Mouse (Mus musculus) MEL (cell line): ENCODE measurements around the gene Txndc17. TPM values are rescaled to one million over a fixed set of nuclear protein-coding genes. Genes with fewer than 3 reads are reported as not detected.
A peak's percentile ranks its signal among the peaks of the same experiment; 100 is the strongest.

ENCODE experiments used
- DNase-seq: peaks from one replicate; pipeline ENCODE4 v3.0.0; 2011; ENCODE audit warnings: low read depth, low spot score
- H3K27ac ChIP-seq: 2 replicates; pipeline ENCODE4 v1.5.1; 2012; ENCODE audit warnings: low read depth, mild to moderate bottlenecking, control low read depth, low read length, moderate library complexity; ENCODE audit not compliant: control insufficient read depth
- H3K27me3 ChIP-seq, 2 experiments: fragments of 150-350 bp in 1 of 2; sonication (generic) in 1 of 2; 2 replicates each; pipeline ENCODE4 v1.6.1; 2012; ENCODE audit warnings: low read length in 2 of 2, mild to moderate bottlenecking in 2 of 2, improper control_type of control experiment in 1 of 2, moderate library complexity in 1 of 2; ENCODE audit not compliant: insufficient read depth in 2 of 2, control insufficient read depth in 1 of 2
- H3K36me3 ChIP-seq, 2 experiments: 2 replicates each; pipeline ENCODE4 v1.6.1; 2012 to 2014; ENCODE audit warnings: low read length in 2 of 2, improper control_type of control experiment in 1 of 2, inconsistent platforms in 1 of 2, mild to moderate bottlenecking in 1 of 2; ENCODE audit not compliant: insufficient read depth in 2 of 2, control insufficient read depth in 1 of 2
- H3K4me1 ChIP-seq, 2 experiments: fragments of 150-350 bp in 1 of 2; sonication (generic) in 1 of 2; 2 replicates each; pipeline ENCODE4 v1.6.1; 2012; ENCODE audit warnings: low read length in 2 of 2, improper control_type of control experiment in 1 of 2, mild to moderate bottlenecking in 1 of 2; ENCODE audit not compliant: insufficient read depth in 2 of 2, control insufficient read depth in 1 of 2
- H3K4me3 ChIP-seq, 2 experiments: fragments of 150-350 bp in 1 of 2; sonication (generic) in 1 of 2; 2 replicates each; pipeline ENCODE4 v1.5.1; 2012; ENCODE audit warnings: low read depth in 2 of 2, low read length in 2 of 2, mild to moderate bottlenecking in 2 of 2, moderate library complexity in 2 of 2, control low read depth in 1 of 2, improper control_type of control experiment in 1 of 2; ENCODE audit not compliant: control insufficient read depth in 1 of 2, insufficient read depth in 1 of 2
- H3K79me2 ChIP-seq: 2 replicates; pipeline ENCODE4 v1.6.1; 2012; ENCODE audit warnings: mild to moderate bottlenecking, low read length, moderate library complexity; ENCODE audit not compliant: control insufficient read depth, poor library complexity, insufficient read depth
- H3K9ac ChIP-seq: 2 replicates; pipeline ENCODE4 v1.6.1; 2012; ENCODE audit warnings: low read depth, mild to moderate bottlenecking, control low read depth, low read length, moderate library complexity; ENCODE audit not compliant: control insufficient read depth, poor library complexity, severe bottlenecking
- H3K9me3 ChIP-seq: fragments of 150-350 bp; sonication (generic); replicated peaks from 2 replicates; pipeline ENCODE4 v1.6.1; 2012; ENCODE audit warnings: mild to moderate bottlenecking, low read length, improper control_type of control experiment, moderate library complexity; ENCODE audit not compliant: insufficient read depth
- CHD2 ChIP-seq: IDR thresholded peaks from 2 replicates; pipeline ENCODE4 v1.6.1; 2011; ENCODE audit warnings: low read length, improper control_type of control experiment
- CTCF ChIP-seq, 3 experiments: IDR thresholded peaks in 2 of 3; conservative IDR thresholded peaks in 1 of 3; 2 replicates each; pipeline ENCODE4 v1.5.1; 2011 to 2012; ENCODE audit warnings: low read length in 3 of 3, low read depth in 2 of 3, mild to moderate bottlenecking in 2 of 3, improper control_type of control experiment in 1 of 3, inconsistent platforms in 1 of 3, mixed read lengths in 1 of 3, moderate library complexity in 1 of 3; ENCODE audit not compliant: control insufficient read depth in 1 of 3, insufficient read depth in 1 of 3, poor library complexity in 1 of 3, severe bottlenecking in 1 of 3
- ELF1 ChIP-seq: IDR thresholded peaks from 2 replicates; pipeline ENCODE4 v1.6.1; 2014; ENCODE audit warnings: low read depth, mild to moderate bottlenecking, inconsistent platforms, low read length, improper control_type of control experiment, moderate library complexity
- EP300 ChIP-seq, 2 experiments: IDR thresholded peaks; 2 replicates each; pipeline ENCODE4 v1.6.1; 2011; ENCODE audit warnings: improper control_type of control experiment in 2 of 2, low read length in 2 of 2, low read depth in 1 of 2, mild to moderate bottlenecking in 1 of 2
- HCFC1 ChIP-seq: IDR thresholded peaks from 2 replicates; pipeline ENCODE4 v1.6.1; 2012; ENCODE audit warnings: low read depth, mild to moderate bottlenecking, inconsistent platforms, low read length, improper control_type of control experiment, moderate library complexity
- JUND ChIP-seq: IDR thresholded peaks from 2 replicates; pipeline ENCODE4 v1.6.1; 2011; ENCODE audit warnings: low read depth, mild to moderate bottlenecking, improper control_type of control experiment, low read length
- KAT2A ChIP-seq: conservative IDR thresholded peaks from 2 replicates; pipeline ENCODE4 v1.6.1; 2012; ENCODE audit warnings: low read depth, low read length, improper control_type of control experiment, inconsistent platforms
- MAFK ChIP-seq: IDR thresholded peaks from 2 replicates; pipeline ENCODE4 v1.6.1; 2011; ENCODE audit warnings: low read depth, mild to moderate bottlenecking, low read length, improper control_type of control experiment, borderline replicate concordance
- MAX ChIP-seq: IDR thresholded peaks from 2 replicates; pipeline ENCODE4 v1.6.1; 2011; ENCODE audit warnings: low read length, improper control_type of control experiment
- MAZ ChIP-seq: IDR thresholded peaks from 2 replicates; pipeline ENCODE4 v1.6.1; 2012; ENCODE audit warnings: low read depth, mild to moderate bottlenecking, inconsistent platforms, low read length, improper control_type of control experiment
- MEF2A ChIP-seq: IDR thresholded peaks from 2 replicates; pipeline ENCODE4 v1.6.1; 2014; ENCODE audit warnings: low read depth, mild to moderate bottlenecking, inconsistent platforms, low read length, improper control_type of control experiment; ENCODE audit not compliant: poor library complexity, insufficient replicate concordance, severe bottlenecking; ENCODE audit errors: extremely low read depth
- MYC ChIP-seq: IDR thresholded peaks from 2 replicates; pipeline ENCODE4 v1.6.1; 2011; ENCODE audit warnings: low read depth, mild to moderate bottlenecking, low read length, improper control_type of control experiment, moderate library complexity
- POLR2A ChIP-seq, 2 experiments: IDR thresholded peaks; 2 replicates each; pipeline ENCODE4 v1.6.1; 2011 to 2012; ENCODE audit warnings: low read length in 2 of 2, mild to moderate bottlenecking in 2 of 2, control low read depth in 1 of 2, improper control_type of control experiment in 1 of 2, low read depth in 1 of 2, moderate library complexity in 1 of 2; ENCODE audit not compliant: control insufficient read depth in 1 of 2, insufficient read depth in 1 of 2, poor library complexity in 1 of 2
- POLR2AphosphoS2 ChIP-seq: IDR thresholded peaks from 2 replicates; pipeline ENCODE4 v1.6.1; 2011; ENCODE audit warnings: low read length, improper control_type of control experiment
- RAD21 ChIP-seq: IDR thresholded peaks from 2 replicates; pipeline ENCODE4 v1.6.1; 2011; ENCODE audit warnings: mild to moderate bottlenecking, low read depth, low read length, improper control_type of control experiment
- SIN3A ChIP-seq: IDR thresholded peaks from 2 replicates; pipeline ENCODE4 v1.6.1; 2012; ENCODE audit warnings: low read length, improper control_type of control experiment, inconsistent platforms
- SMC3 ChIP-seq: IDR thresholded peaks from 2 replicates; pipeline ENCODE4 v1.6.1; 2011; ENCODE audit warnings: low read depth, low read length, improper control_type of control experiment
- TCF12 ChIP-seq: IDR thresholded peaks from 2 replicates; pipeline ENCODE4 v1.6.1; 2014; ENCODE audit warnings: low read depth, mild to moderate bottlenecking, inconsistent platforms, low read length, improper control_type of control experiment, moderate library complexity
- UBTF ChIP-seq: IDR thresholded peaks from 2 replicates; pipeline ENCODE4 v1.6.1; 2012; ENCODE audit warnings: low read depth, mild to moderate bottlenecking, inconsistent platforms, low read length, improper control_type of control experiment, moderate library complexity, borderline replicate concordance; ENCODE audit not compliant: insufficient read depth
- USF2 ChIP-seq, 2 experiments: IDR thresholded peaks; 2 replicates each; pipeline ENCODE4 v1.6.1; 2011 to 2012; ENCODE audit warnings: improper control_type of control experiment in 2 of 2, low read length in 2 of 2, borderline replicate concordance in 1 of 2, inconsistent platforms in 1 of 2, low read depth in 1 of 2, mild to moderate bottlenecking in 1 of 2; ENCODE audit not compliant: insufficient read depth in 1 of 2
- ZC3H11A ChIP-seq: IDR thresholded peaks from 2 replicates; pipeline ENCODE4 v1.6.1; 2012; ENCODE audit warnings: low read depth, mild to moderate bottlenecking, inconsistent platforms, low read length, improper control_type of control experiment
- ZKSCAN1 ChIP-seq: IDR thresholded peaks from 2 replicates; pipeline ENCODE4 v1.6.1; 2012; ENCODE audit warnings: low read depth, mild to moderate bottlenecking, inconsistent platforms, low read length, improper control_type of control experiment, moderate library complexity
- polyA plus RNA-seq, 2 experiments: library from polyadenylated mRNA; stranded (reverse) in 1 of 2; unstranded in 1 of 2; fragments of >175 nt in 1 of 2; fragments of >200 nt in 1 of 2; gene quantifications; 2 replicates each; pipeline versions ENCODE4 v1.2.1 to v1.2.4; 2012; ENCODE audit warnings: low replicate concordance in 2 of 2, low read depth in 1 of 2; ENCODE audit not compliant: insufficient read length in 2 of 2, insufficient read depth in 1 of 2, missing spikeins in 1 of 2
- total RNA-seq: library from RNA; depleted of rRNA; stranded (reverse); fragments of 300-350 nt; gene quantifications from 2 replicates; pipeline ENCODE4 v1.2.3, GENCODE M21; 2012

Gene Txndc17
- total and polyA plus RNA-seq, 3 experiments = 194 to 196 TPM; not detected in 1

GRCm38 (mm10) chr11:72215410-72215797 is 8.1 kb downstream of the Txndc17 start, which contains the start of gene Med31:
Gene Med31 (minus strand): TSS chr11:72215592.
- Histone ChIP-seq H3K27ac (no peak within 1 kb of the TSS), H3K9ac (peak within 1 kb of the TSS; percentile 64), H3K27me3 (no peaks in the 10 kb centered on the region), H3K9me3 (no peaks in the 10 kb centered on the region), H3K36me3 (peaks cover 0 to 4% of the 10 kb centered on the region in 2 experiments; a peak in 2 of 4 replicates), H3K79me2 (peaks cover 3% of the 10 kb centered on the region), H3K4me3 (peak within 1 kb of the TSS; percentile 87 to 90), H3K4me1 (peaks cover 0 to 7% of the 10 kb centered on the region in 2 experiments; a peak in 2 of 4 replicates)
- TF ChIP-seq TCF12 = no peak
- TF ChIP-seq MEF2A = no peak
- peak; percentile 40; the same call in 1 of the 2 replicates for TF ChIP-seq MAX
- 0 out of 4 replicates have a peak, but pooled peaks of 1 of the 2 experiments have one; percentile 1 for TF ChIP-seq EP300 (IDR thresholded peaks at IDR 0.05; ENCODE audit: low read depth in 1 of 2, low read length in 2 of 2)
- TF ChIP-seq SMC3 = no peak
- no peak for DNase-seq

- peaks cover 0 to 4% of the 10 kb centered on the region in 2 experiments; a peak in 2 of 4 replicates for H3K36me3 ChIP-seq
- H3K9me3 ChIP-seq = no peaks in the 10 kb centered on the region
- DNase-seq = no peak
- peaks cover 0 to 7% of the 10 kb centered on the region in 2 experiments; a peak in 2 of 4 replicates for H3K4me1 ChIP-seq
- no peak overlapping the region for H3K4me3 ChIP-seq
- H3K9ac ChIP-seq = no peak overlapping the region
- peaks cover 3% of the 10 kb centered on the region for H3K79me2 ChIP-seq
- H3K27ac ChIP-seq = no peak overlapping the region
- TF ChIP-seq ZC3H11A (no peak), MYC (no peak), TCF12 (no peak), UBTF (no peak), POLR2AphosphoS2 (no peak), KAT2A (no peak), JUND (no peak), MAZ (no peak), CTCF (IDR thresholded peaks at IDR 0.05 in 2 of 3, conservative IDR thresholded peaks at IDR 0.05 in 1 of 3; ENCODE audit: control insufficient read depth in 1 of 3, insufficient read depth in 1 of 3, low read depth in 2 of 3, low read length in 3 of 3, poor library complexity in 1 of 3, severe bottlenecking in 1 of 3) (no peak)
- H3K27me3 ChIP-seq = no peaks in the 10 kb centered on the region
Measured at GRCm38 (mm10) chr11:72217116-72217515, 9.8 kb downstream of the Txndc17 start.

GRCm38 (mm10) chr11:72221278-72221677 is 13.9 kb downstream of the Txndc17 start:
- Histone ChIP-seq H3K36me3 (no peaks in the 10 kb centered on the region), H3K79me2 (no peaks in the 10 kb centered on the region), H3K4me1 (peaks cover 0 to 5% of the 10 kb centered on the region in 2 experiments; a peak in 2 of 4 replicates), H3K27me3 (no peaks in the 10 kb centered on the region; a peak in 1 of 4 replicates), H3K27ac (no peak overlapping the region; the same call in 1 of the 2 replicates), H3K4me3 (peak overlapping the region in 1 of 2 experiments; percentile 13; a peak in 1 of 4 replicates), H3K9ac (peak overlapping the region; percentile 41), H3K9me3 (no peaks in the 10 kb centered on the region)
- DNase-seq = peak; percentile 94
- TF ChIP-seq CHD2 (no peak), ZC3H11A (peak; percentile 42; the same call in 1 of the 2 replicates), MAX (0 out of 2 replicates have a peak, but pooled peaks have one; percentile 39), HCFC1 (0 out of 2 replicates have a peak, but pooled peaks have one; percentile 23), RAD21 (peak; percentile 68), POLR2A (IDR thresholded peaks at IDR 0.05; ENCODE audit: control insufficient read depth in 1 of 2, insufficient read depth in 1 of 2, low read depth in 1 of 2, low read length in 2 of 2, poor library complexity in 1 of 2) (peak in 1 of 2 experiments; percentile 25; a peak in 1 of 4 replicates), MAFK (no peak), ZKSCAN1 (no peak), SIN3A (peak; percentile 58), SMC3 (peak; percentile 83), KAT2A (no peak), UBTF (no peak), MYC (0 out of 2 replicates have a peak, but pooled peaks have one; percentile 58), USF2 (IDR thresholded peaks at IDR 0.05; ENCODE audit: borderline replicate concordance in 1 of 2, insufficient read depth in 1 of 2, low read depth in 1 of 2, low read length in 2 of 2) (no peak), ELF1 (peak; percentile 45; the same call in 1 of the 2 replicates), CTCF (IDR thresholded peaks at IDR 0.05 in 2 of 3, conservative IDR thresholded peaks at IDR 0.05 in 1 of 3; ENCODE audit: control insufficient read depth in 1 of 3, insufficient read depth in 1 of 3, low read depth in 2 of 3, low read length in 3 of 3, poor library complexity in 1 of 3, severe bottlenecking in 1 of 3) (peak; percentile 84 to 90 (median 87))
